Mouse (Mus musculus) gastrocnemius, postnatal 10 days (tissue): Measurements from ENCODE around the gene Rab11fip3. TPM values are rescaled to one million over a fixed set of nuclear protein-coding genes. Genes with fewer than 3 reads are reported as not detected.
"Not testable (repeated sequence)": the region's sequence is repeated elsewhere in the genome, so short reads cannot be mapped to it uniquely, and the experiment has no call there.

Experiments
- DNase-seq: peaks from one replicate; pipeline ENCODE4 v3.0.0; 2021; ENCODE audit warnings: mixed read lengths
- long read RNA-seq, 2 experiments: library from polyadenylated mRNA; stranded (forward); transcript quantifications; one replicate each; pipeline ENCODE4 v2.0.0; 2021
- total RNA-seq, 2 experiments: library from RNA; stranded (reverse); gene quantifications; 2 replicates each; pipeline ENCODE4 v1.2.3; 2021

Gene Rab11fip3
- total RNA-seq: 10 to 100 TPM; 37.9 to 41.5 TPM
- long read RNA-seq, experiment 1, full-length matches to known transcripts: 86 of 117 reads
- long read RNA-seq, experiment 1, partial matches to known transcripts: 11 of 117 reads
- long read RNA-seq, experiment 1, other reads (novel, unspliced or antisense): 20 of 117 reads
- long read RNA-seq, experiment 2, full-length matches to known transcripts: 92 of 112 reads
- long read RNA-seq, experiment 2, partial matches to known transcripts: 9 of 112 reads
- long read RNA-seq, experiment 2, other reads (novel, unspliced or antisense): 11 of 112 reads

GRCm38 (mm10) chr17:26068831-26069739 lies at the start of gene Rab11fip3:
Gene Rab11fip3 (minus strand): TSS chr17:26069555.
- peak; percentile 76 for DNase-seq

- no peak for DNase-seq
These were observed 47.3 kb upstream of the Rab11fip3 start for GRCm38 (mm10) chr17:26116503-26117258.

GRCm38 (mm10) chr17:26115956-26116487 lies 46.7 kb upstream of the Rab11fip3 start:
- no peak for DNase-seq

- DNase-seq: no peak
These were observed 46.0 kb upstream of the Rab11fip3 start for GRCm38 (mm10) chr17:26115205-26115898.

- DNase-seq: not testable (repeated sequence)
These were observed 45.1 kb upstream of the Rab11fip3 start for GRCm38 (mm10) chr17:26114461-26114860.

- DNase-seq: no peak
These were observed 44.7 kb upstream of the Rab11fip3 start for GRCm38 (mm10) chr17:26114061-26114460.

GRCm38 (mm10) chr17:26113181-26113948 lies 44.0 kb upstream of the Rab11fip3 start, which contains the start of gene Tmem8:
Gene Tmem8 (plus strand): TSS chr17:26113299.
- DNase-seq: peak; percentile 47

- DNase-seq: no peak
These were observed 43.4 kb upstream of the Rab11fip3 start for GRCm38 (mm10) chr17:26112751-26113150.

GRCm38 (mm10) chr17:26111722-26112121 lies 42.4 kb upstream of the Rab11fip3 start:
- DNase-seq: no peak

- DNase-seq: no peak
These were observed 41.7 kb upstream of the Rab11fip3 start for GRCm38 (mm10) chr17:26111024-26111423.

GRCm38 (mm10) chr17:26110156-26110555 lies 40.8 kb upstream of the Rab11fip3 start:
- no peak for DNase-seq

- no peak for DNase-seq
These were observed 36.3 kb upstream of the Rab11fip3 start for GRCm38 (mm10) chr17:26105619-26106018.

- no peak for DNase-seq
These were observed 32.1 kb upstream of the Rab11fip3 start for GRCm38 (mm10) chr17:26101478-26101877.

GRCm38 (mm10) chr17:26100166-26100565 lies 30.8 kb upstream of the Rab11fip3 start:
- no peak for DNase-seq

GRCm38 (mm10) chr17:26099316-26099715 lies 30.0 kb upstream of the Rab11fip3 start:
- not testable (repeated sequence) for DNase-seq

- DNase-seq: no peak
These were observed 29.1 kb upstream of the Rab11fip3 start for GRCm38 (mm10) chr17:26098461-26098860.

GRCm38 (mm10) chr17:26095121-26095740 lies 25.9 kb upstream of the Rab11fip3 start, which contains the start of gene Nme4:
Gene Nme4 (minus strand): TSS chr17:26095602.
- peak; percentile 44 for DNase-seq

GRCm38 (mm10) chr17:26094531-26095110 lies 25.3 kb upstream of the Rab11fip3 start:
- DNase-seq: no peak

GRCm38 (mm10) chr17:26089905-26090632 lies 20.7 kb upstream of the Rab11fip3 start, which contains the start of gene Decr2:
Gene Decr2 (minus strand): TSS chr17:26090337.
- DNase-seq: peak; percentile 86
